Mouse (Mus musculus): Measurements from ENCODE around the gene Nop2. TPM values are rescaled to one million over a fixed set of nuclear protein-coding genes. Genes with fewer than 3 reads are reported as not detected.

Gene Nop2
- polyA plus RNA-seq, 1 experiment from 2014 or later = 56.6 TPM

DNA sequence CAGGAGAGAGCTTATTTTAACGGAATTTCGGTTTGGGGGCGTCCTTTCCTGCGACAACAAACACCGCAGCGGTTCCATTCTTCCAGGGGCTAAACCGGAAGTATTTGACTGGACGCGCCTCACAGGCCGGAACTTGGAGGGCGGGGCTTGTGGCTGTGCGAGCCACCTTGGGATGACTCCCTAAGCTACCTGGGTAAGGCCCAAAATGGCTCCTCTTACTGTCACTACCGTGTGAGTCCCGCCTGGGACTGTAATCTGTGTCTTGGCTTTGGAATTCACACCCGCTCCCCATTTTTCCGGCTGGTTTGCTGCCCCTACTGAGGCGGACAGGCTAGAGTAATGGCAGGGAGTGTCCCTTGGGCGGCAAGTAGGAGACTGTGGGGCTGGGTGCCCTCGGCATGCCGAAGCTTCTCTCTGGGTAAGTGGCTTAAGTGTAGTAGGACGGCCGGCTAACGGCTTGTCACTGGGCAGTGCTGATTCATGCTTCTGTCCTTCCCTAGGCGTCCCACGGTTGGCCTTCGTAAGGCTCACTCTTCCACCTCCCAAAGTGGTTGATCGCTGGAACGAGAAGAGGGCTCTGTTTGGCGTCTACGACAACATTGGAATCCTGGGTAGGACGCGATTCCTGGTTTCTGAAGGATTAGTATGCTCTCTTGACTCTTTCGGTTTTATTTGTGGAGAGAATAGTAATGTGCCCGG lies 60.5 kb downstream of the Nop2 start:
- Histone ChIP-seq H3K27ac (ENCODE audit: low read length) (peak overlapping the region; percentile 100), H3K4me3 (replicated peaks; ENCODE audit: low read length) (peak overlapping the region; percentile 91), H3K4me1 (ENCODE audit: control insufficient read depth, insufficient read depth, low read length) (peaks cover 15% of the 10 kb centered on the region), H3K4me2 (ENCODE audit: low read depth, low read length) (peak overlapping the region; percentile 74), H3K9me3 (replicated peaks; ENCODE audit: control insufficient read depth, low read length) (no peaks in the 10 kb centered on the region), H3K27me3 (ENCODE audit: control insufficient read depth, insufficient read depth, low read length) (no peaks in the 10 kb centered on the region), H3K36me3 (ENCODE audit: control insufficient read depth, insufficient read depth, low read length) (peaks cover 14% of the 10 kb centered on the region; the same call in 1 of the 2 replicates), H3K9ac (ENCODE audit: low read length) (peak overlapping the region; percentile 89)
- WGBS = under 1% methylated on average over 34 of the region's 34 CpGs
- peak; percentile 95 for ATAC-seq (ENCODE audit: insufficient read depth, low FRiP score)

DNA sequence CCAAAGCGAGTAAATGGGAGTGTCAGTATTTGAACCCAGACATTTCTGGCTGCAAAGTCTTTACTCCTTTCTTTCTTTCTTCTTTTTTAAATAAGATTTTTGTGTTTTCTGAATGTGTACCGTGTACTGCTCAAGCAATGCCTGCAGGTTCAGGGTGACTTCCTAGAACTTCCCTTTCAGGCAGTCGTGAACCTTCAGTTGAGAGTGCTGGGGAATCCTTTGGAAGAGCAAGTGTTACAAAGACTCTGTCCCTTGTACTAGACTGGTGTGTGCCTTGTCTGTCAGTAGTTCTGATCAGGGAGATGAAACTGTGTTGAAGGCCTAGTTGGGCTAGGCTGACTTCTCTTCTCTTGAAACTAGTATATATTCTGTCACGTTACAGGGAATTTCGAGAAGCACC lies 61.1 kb downstream of the Nop2 start:
- 37% methylated on average over 5 of the region's 5 CpGs for WGBS
- Histone ChIP-seq H3K27me3 (ENCODE audit: control insufficient read depth, insufficient read depth, low read length) (no peaks in the 10 kb centered on the region), H3K9me3 (replicated peaks; ENCODE audit: control insufficient read depth, low read length) (no peaks in the 10 kb centered on the region), H3K9ac (ENCODE audit: low read length) (peak overlapping the region; percentile 89), H3K4me2 (ENCODE audit: low read depth, low read length) (peak overlapping the region; percentile 74), H3K4me3 (replicated peaks; ENCODE audit: low read length) (peak overlapping the region; percentile 91), H3K4me1 (ENCODE audit: control insufficient read depth, insufficient read depth, low read length) (peaks cover 15% of the 10 kb centered on the region), H3K36me3 (ENCODE audit: control insufficient read depth, insufficient read depth, low read length) (peaks cover 14% of the 10 kb centered on the region; the same call in 1 of the 2 replicates), H3K27ac (ENCODE audit: low read length) (peak overlapping the region; percentile 100)
- no peak for ATAC-seq (ENCODE audit: insufficient read depth, low FRiP score)

DNA sequence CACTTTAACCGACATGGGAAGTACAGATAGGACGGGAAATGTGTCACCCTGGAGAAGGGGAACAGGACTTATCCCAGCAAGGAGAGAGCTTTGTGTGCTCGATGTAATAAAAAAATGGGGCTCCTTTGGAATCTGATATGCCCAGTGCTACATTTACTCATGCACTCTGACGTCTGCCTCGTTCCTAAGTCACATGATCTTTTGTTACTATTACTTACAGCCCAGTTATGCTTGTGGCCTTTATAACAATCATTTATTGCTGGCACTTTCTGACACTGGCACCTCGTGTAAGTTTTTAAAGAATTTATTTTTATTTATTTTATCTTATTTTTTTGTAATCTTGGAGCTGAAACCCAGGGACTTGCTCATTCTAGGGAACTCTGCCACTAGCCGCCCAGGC lies 61.7 kb downstream of the Nop2 start:
- H3K4me1 ChIP-seq (ENCODE audit: control insufficient read depth, insufficient read depth, low read length) = peaks cover 15% of the 10 kb centered on the region
- no peak for ATAC-seq (ENCODE audit: insufficient read depth, low FRiP score)
- H3K27me3 ChIP-seq (ENCODE audit: control insufficient read depth, insufficient read depth, low read length) = no peaks in the 10 kb centered on the region
- no peak overlapping the region for H3K27ac ChIP-seq (ENCODE audit: low read length)
- H3K4me2 ChIP-seq (ENCODE audit: low read depth, low read length) = peak overlapping the region; percentile 74; the same call in 1 of the 2 replicates
- no peak overlapping the region for H3K9ac ChIP-seq (ENCODE audit: low read length)
- H3K9me3 ChIP-seq (replicated peaks; ENCODE audit: control insufficient read depth, low read length) = no peaks in the 10 kb centered on the region
- no peak overlapping the region for H3K4me3 ChIP-seq (replicated peaks; ENCODE audit: low read length)
- 55% methylated on average over 7 of the region's 7 CpGs for WGBS
- peaks cover 10% of the 10 kb centered on the region; the same call in 1 of the 2 replicates for H3K36me3 ChIP-seq (ENCODE audit: control insufficient read depth, insufficient read depth, low read length)

Small RNAs within 50 kb of the gene (microRNA-seq; reads per million reads assigned to microRNA genes)
- 0.50 reads per million for gene Mir7045

Other genes with a start within 250 kb of the Nop2 start
- gene Cd4, start 243.7 kb upstream of the Nop2 start, polyA plus RNA-seq (2015; fragmentation: Nextera tagmentation; extraction: Ambion mirVana) = 0.46 TPM in 2 replicates
- gene Lag3, start 220.2 kb upstream of the Nop2 start, polyA plus RNA-seq (2015; fragmentation: Nextera tagmentation; extraction: Ambion mirVana) = 1.2 and 1.3 TPM in 2 replicates
- 177 and 180 TPM in 2 replicates for gene Ptms, start 211.8 kb upstream of the Nop2 start, polyA plus RNA-seq (2015; fragmentation: Nextera tagmentation; extraction: Ambion mirVana)
- gene Mlf2, start 200.5 kb upstream of the Nop2 start, polyA plus RNA-seq (2015; fragmentation: Nextera tagmentation; extraction: Ambion mirVana) = 283 and 299 TPM in 2 replicates
- gene Cops7a, start 166.4 kb upstream of the Nop2 start, polyA plus RNA-seq (2015; fragmentation: Nextera tagmentation; extraction: Ambion mirVana) = 140 and 156 TPM in 2 replicates
- 4.0 and 4.2 TPM in 2 replicates for gene Pianp, start 135.2 kb upstream of the Nop2 start, polyA plus RNA-seq (2015; fragmentation: Nextera tagmentation; extraction: Ambion mirVana)
- gene Zfp384, start 122.8 kb upstream of the Nop2 start, polyA plus RNA-seq (2015; fragmentation: Nextera tagmentation; extraction: Ambion mirVana) = 9.3 and 12.8 TPM in 2 replicates
- 114 and 115 TPM in 2 replicates for gene Ing4, start 92.1 kb upstream of the Nop2 start, polyA plus RNA-seq (2015; fragmentation: Nextera tagmentation; extraction: Ambion mirVana)
- 10.6 and 12.9 TPM in 2 replicates for gene Acrbp, start 82.2 kb upstream of the Nop2 start, polyA plus RNA-seq (2015; fragmentation: Nextera tagmentation; extraction: Ambion mirVana)
- gene Lpar5, start 64.0 kb upstream of the Nop2 start, polyA plus RNA-seq (2015; fragmentation: Nextera tagmentation; extraction: Ambion mirVana) = 9.5 and 13.6 TPM in 2 replicates
- 42.6 and 46.3 TPM in 2 replicates for gene Chd4, start 35.9 kb upstream of the Nop2 start, polyA plus RNA-seq (2015; fragmentation: Nextera tagmentation; extraction: Ambion mirVana)
- gene Iffo1, start 13.3 kb downstream of the Nop2 start, polyA plus RNA-seq (2015; fragmentation: Nextera tagmentation; extraction: Ambion mirVana) = 6.0 and 8.8 TPM in 2 replicates
- gene Gapdh, start 34.6 kb downstream of the Nop2 start, polyA plus RNA-seq (2015; fragmentation: Nextera tagmentation; extraction: Ambion mirVana) = 1,523 and 1,787 TPM in 2 replicates
- gene Ncapd2, start 59.8 kb downstream of the Nop2 start, polyA plus RNA-seq (2015; fragmentation: Nextera tagmentation; extraction: Ambion mirVana) = 90.3 and 102 TPM in 2 replicates
- 212 and 232 TPM in 2 replicates for gene Mrpl51, start 59.9 kb downstream of the Nop2 start, polyA plus RNA-seq (2015; fragmentation: Nextera tagmentation; extraction: Ambion mirVana)
- 6.9 and 7.4 TPM in 2 replicates for gene Vamp1, start 83.6 kb downstream of the Nop2 start, polyA plus RNA-seq (2015; fragmentation: Nextera tagmentation; extraction: Ambion mirVana)
- 9.0 and 9.6 TPM in 2 replicates for gene Tapbpl, start 100.0 kb downstream of the Nop2 start, polyA plus RNA-seq (2015; fragmentation: Nextera tagmentation; extraction: Ambion mirVana)
- 2.5 and 2.7 TPM in 2 replicates for gene Cd27, start 105.1 kb downstream of the Nop2 start, polyA plus RNA-seq (2015; fragmentation: Nextera tagmentation; extraction: Ambion mirVana)
- 0.26 TPM in 1 of 2 replicates, not detected in the other for gene Tuba3a, start 154.1 kb downstream of the Nop2 start, polyA plus RNA-seq (2015; fragmentation: Nextera tagmentation; extraction: Ambion mirVana)
- 69.4 and 73.1 TPM in 2 replicates for gene Ltbr, start 182.0 kb downstream of the Nop2 start, polyA plus RNA-seq (2015; fragmentation: Nextera tagmentation; extraction: Ambion mirVana)
- gene Scnn1a, start 188.8 kb downstream of the Nop2 start, polyA plus RNA-seq (2015; fragmentation: Nextera tagmentation; extraction: Ambion mirVana) = 5.8 and 9.7 TPM in 2 replicates
- 82.6 and 91.1 TPM in 2 replicates for gene Tnfrsf1a, start 217.5 kb downstream of the Nop2 start, polyA plus RNA-seq (2015; fragmentation: Nextera tagmentation; extraction: Ambion mirVana)
- 6.3 and 8.2 TPM in 2 replicates for gene Plekhg6, start 248.9 kb downstream of the Nop2 start, polyA plus RNA-seq (2015; fragmentation: Nextera tagmentation; extraction: Ambion mirVana)

Data from stomach, embryonic 16.5 days (tissue).